ENCODE assay signal across 17 mouse cellular contexts in the genomic region with DNA sequence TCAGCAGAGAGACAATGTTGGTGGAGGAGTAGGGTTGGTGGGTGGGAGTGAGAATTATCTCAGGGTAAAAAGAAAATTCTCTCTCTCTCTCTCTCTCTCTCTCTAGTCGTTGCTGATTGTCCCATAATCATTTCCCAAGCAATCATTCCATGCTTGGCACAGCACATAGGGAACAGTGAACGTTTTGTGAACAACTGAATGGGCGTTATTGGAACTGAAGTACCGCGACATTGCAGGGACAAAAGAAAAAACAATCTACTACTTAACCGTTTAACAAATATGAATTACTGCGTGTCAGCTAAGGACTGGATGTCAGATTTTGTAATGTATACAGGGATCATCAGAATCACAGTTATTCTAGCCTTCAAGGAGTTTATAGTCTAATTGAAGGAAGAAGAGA.
"Had no signal": no experiment of that assay in that cellular context is flagged by ENCODE, and none has a peak within 500 bp of the region (broad histone marks: within the 10 kb centered on the region; RNA-seq: fewer than 3 reads in every experiment).

No protein-coding gene starts in this region.

- H3K4me3 ChIP-seq: liver, embryonic 12.5 days; midbrain, embryonic 12.5 days; myocyte; neural tube, embryonic 13.5 days; neural tube, embryonic 15.5 days had no signal

- H3K27me3 ChIP-seq: midbrain, embryonic 12.5 days; neural tube, embryonic 13.5 days; neural tube, embryonic 15.5 days had no signal

- H3K9me3 ChIP-seq: liver, embryonic 12.5 days; midbrain, embryonic 12.5 days; neural tube, embryonic 13.5 days; neural tube, embryonic 15.5 days had no signal

- DNase-seq: lung, adult 18-20 months; lung, embryonic 14.5 days; lung, postnatal 10 days; lung, postnatal 4 days; right cerebral cortex, adult 18-20 months; right cerebral cortex, postnatal 25 days; right cerebral cortex, postnatal 4 days; spleen, adult 18-20 months; thymus, adult 18-20 months; thymus, postnatal 14 days; thymus, postnatal 36 days had no signal

- H3K27ac ChIP-seq: liver, embryonic 12.5 days; liver, embryonic 14.5 days; midbrain, embryonic 12.5 days; neural tube, embryonic 13.5 days; neural tube, embryonic 15.5 days had no signal

- H3K9ac ChIP-seq: liver, embryonic 12.5 days; liver, embryonic 14.5 days; lung, embryonic 14.5 days; midbrain, embryonic 12.5 days; neural tube, embryonic 13.5 days; neural tube, embryonic 15.5 days had no signal

- ATAC-seq: liver, embryonic 12.5 days had no signal

- H3K36me3 ChIP-seq: liver, embryonic 12.5 days; midbrain, embryonic 12.5 days; neural tube, embryonic 13.5 days; neural tube, embryonic 15.5 days had no signal

- H3K4me1 ChIP-seq: liver, embryonic 12.5 days; neural tube, embryonic 13.5 days; neural tube, embryonic 15.5 days had no signal

- H3K4me2 ChIP-seq: liver, embryonic 12.5 days; lung, embryonic 14.5 days; neural tube, embryonic 13.5 days; neural tube, embryonic 15.5 days had no signal
